Mouse (Mus musculus) cerebellum, adult 2 months (tissue): ENCODE data around the gene Atp8b3.

Experiments used
- CTCF ChIP-seq: fragments of 200-500 bp; IDR thresholded peaks from 2 replicates; pipeline ENCODE4 v1.5.1; 2011; ENCODE audit warnings: low read depth, mild to moderate bottlenecking, control low read depth, low read length, moderate library complexity, borderline replicate concordance; ENCODE audit not compliant: insufficient read depth
- POLR2A ChIP-seq: fragments of 200-500 bp; IDR thresholded peaks from 2 replicates; pipeline ENCODE4 v1.6.1; 2011; ENCODE audit warnings: low read length, control low read depth, borderline replicate concordance; ENCODE audit not compliant: insufficient read depth

DNA sequence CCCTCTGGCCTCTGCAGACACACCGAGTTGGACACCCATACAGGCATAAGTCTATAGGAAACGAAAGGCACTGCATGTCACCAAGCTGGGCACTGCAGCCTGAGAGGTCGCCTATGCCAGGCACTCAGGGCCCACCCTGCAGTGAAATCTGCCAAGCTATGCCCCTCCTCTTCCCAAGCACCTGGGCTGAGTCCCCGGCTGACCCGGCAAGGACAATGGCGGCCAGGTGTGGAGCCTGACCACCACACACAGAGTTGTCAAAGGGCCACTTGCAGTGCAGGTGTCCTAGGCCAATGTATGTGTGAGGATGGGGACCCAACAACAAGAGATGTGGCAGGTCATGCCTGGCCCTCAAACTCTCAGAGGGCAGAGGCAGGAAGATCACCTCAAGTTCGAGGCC is 20.5 kb upstream of the Atp8b3 start:
- no peak for TF ChIP-seq CTCF
- no peak for TF ChIP-seq POLR2A
